Mouse (Mus musculus): ENCODE measurements around the gene Gfer. TPM values are rescaled to one million over a fixed set of nuclear protein-coding genes. Genes with fewer than 3 reads are reported as not detected.
"Not testable (repeated sequence)": the region's sequence is repeated elsewhere in the genome, so short reads cannot be mapped to it uniquely, and the experiment has no call there.

Gene Gfer
- total RNA-seq, 2 experiments from 2014 or later, result 18.6 to 19.2 TPM

DNA sequence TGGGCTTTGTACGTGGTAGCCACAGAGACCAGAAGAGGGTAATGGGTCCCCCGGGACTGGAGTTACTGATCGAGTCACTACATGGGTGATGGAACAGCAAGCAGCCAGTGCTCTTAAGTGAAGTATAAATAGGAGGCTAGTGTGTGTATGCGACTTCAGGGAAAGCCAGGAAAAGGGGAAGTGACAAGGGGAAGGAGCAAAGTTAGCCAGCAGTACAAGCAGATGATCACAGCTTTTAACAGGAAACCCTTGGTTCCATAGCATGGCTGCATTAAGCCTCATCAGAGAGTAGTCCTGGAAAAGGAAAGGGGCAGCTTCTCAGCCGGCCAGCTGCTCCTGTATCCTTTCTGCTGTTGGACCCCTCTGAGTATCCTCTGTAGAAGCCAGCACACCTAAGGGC, 3.6 kb downstream of the Gfer start:
- no peak for DNase-seq (ENCODE audit: extremely low spot score in 1 of 2, low spot score in 1 of 2)

DNA sequence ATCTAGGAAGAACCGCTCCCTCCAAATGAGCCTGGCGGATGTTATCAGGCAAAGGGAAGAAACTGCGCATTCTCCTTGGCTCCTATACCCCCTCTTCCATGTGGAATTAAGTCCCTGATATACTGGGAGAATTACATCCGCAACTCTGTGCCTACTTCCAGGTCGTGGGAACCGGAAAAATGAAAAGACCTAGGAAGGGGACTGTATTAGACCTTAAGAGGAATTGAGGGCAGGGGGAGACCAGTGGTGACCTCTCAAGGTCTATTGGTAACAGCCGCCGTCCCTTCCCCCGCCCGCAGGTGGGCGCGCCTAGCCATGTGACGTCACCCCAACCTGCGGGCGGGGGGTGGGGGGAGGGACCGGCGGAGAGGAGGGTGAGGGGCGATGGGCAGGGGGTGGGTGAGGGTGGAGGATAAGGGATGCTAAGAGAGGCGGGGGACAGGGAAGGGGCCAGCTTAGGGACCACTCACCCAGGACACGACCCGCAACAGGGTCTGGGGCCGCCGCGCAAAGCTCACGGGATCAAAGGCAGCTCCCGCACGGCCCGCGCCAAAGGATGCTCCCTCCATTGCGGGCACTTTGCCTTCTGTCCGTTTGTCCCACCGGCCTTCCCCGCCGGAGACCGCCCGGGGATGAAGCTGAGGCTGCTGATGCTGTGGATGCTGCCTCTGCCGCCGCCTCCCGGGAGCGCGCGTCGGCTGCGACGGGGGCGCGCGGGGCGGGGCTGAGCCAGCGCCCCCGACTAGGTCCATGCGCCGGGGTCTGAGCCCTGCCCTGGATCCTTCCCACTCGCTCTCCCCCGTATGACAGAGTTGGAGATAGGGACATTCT, 6.5 kb downstream of the Gfer start, which contains the start of gene Syngr3:
TSS of gene Syngr3 (minus strand) at position 705 of the 831 bp plus-strand sequence.
- DNase-seq (ENCODE audit: extremely low spot score in 1 of 2, low spot score in 1 of 2), result peak; percentile 49 to 50

DNA sequence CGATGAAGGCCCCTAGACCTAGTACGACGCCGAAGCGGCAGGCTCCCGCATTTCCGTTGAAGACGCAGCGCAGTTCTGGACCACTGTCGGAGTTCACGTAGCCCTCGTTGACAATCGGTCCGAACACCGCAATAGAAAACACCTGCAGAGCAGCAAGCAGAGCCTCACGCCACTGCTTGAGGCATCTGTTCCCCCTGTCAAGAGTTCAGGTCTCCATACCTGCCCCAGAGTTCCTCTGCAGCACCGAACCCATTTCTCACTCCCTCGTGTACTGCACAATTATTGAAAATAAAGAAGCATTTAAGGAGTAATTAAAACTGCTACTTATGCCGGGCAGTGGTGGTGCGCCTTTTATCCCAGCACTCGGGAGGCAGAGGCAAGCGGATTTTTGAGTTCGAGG, 8.4 kb downstream of the Gfer start:
- no peak for DNase-seq (ENCODE audit: extremely low spot score in 1 of 2, low spot score in 1 of 2)

DNA sequence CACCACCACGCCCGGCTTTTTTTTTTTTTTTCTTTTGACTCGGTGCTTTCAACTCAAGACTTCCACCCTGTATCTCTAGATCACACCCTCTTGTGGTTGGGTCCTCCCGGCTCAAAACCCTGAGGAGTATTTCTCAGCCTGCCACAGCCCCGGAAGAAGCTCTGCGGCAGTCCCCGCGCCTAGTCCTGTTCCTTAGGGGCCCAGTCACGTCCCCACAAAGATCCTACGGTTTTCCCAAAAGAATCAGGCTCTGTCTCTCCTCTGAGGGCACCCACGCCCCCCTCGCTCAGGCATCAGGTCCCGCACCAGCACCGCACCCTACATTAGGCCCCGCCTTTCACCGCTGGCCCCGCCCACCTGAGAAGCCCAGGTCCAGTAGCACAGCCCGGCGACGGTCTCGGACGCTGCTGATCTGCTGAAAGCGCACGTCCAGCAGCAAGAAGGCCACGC, 8.8 kb downstream of the Gfer start:
- DNase-seq (ENCODE audit: extremely low spot score in 1 of 2, low spot score in 1 of 2), result no peak

DNA sequence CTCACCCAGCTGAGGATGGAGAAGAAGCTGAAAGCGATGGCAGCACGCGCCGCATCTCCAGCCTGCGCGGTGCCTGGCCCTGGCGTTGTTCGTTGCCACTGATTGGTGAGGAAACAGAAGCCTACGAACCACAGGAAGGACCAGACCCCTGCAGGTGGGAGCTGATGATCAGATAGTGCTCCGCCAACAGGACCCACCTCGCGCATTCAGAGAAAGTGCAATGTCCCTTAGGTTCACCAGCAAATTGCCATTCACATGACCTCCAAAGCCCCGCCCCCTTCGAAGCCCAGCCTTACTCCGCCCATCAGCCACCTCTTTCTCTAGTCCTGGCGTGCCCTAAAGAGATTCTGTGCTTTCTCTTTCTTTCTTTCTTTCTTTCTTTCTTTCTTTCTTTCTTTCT, 9.4 kb downstream of the Gfer start:
- DNase-seq (ENCODE audit: extremely low spot score in 1 of 2, low spot score in 1 of 2), result no peak

- no peak for DNase-seq (ENCODE audit: extremely low spot score in 1 of 2, low spot score in 1 of 2)
These were observed 18.4 kb downstream of the Gfer start for GRCm38 (mm10) chr17:24677500-24678080.

GRCm38 (mm10) chr17:24676877-24677276, 19.1 kb downstream of the Gfer start:
- DNase-seq (ENCODE audit: extremely low spot score in 1 of 2, low spot score in 1 of 2), result no peak

DNA sequence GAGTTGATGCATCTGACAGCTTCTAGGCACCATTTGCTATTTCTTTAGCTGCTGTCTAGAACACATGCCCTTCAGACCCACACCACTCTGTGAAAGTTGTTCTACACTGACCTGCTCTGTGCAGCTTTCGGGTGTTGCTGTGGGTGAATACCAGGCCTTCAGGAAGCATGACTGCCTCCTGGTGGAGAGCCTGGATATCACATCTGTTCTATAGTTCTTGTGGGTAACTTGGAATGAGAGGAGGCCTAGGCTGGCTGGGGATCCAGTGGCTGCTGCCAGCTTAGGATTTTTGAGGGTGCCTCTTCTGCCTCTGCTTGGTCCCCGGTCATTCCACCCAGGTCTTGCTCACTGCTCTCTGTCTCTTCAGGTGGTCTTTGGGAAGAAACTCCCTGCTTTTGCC, 19.8 kb downstream of the Gfer start:
- DNase-seq (ENCODE audit: extremely low spot score in 1 of 2, low spot score in 1 of 2), result peak in 1 of 2 experiments; percentile 66

- DNase-seq (ENCODE audit: extremely low spot score in 1 of 2, low spot score in 1 of 2), result no peak
These were observed 21.7 kb downstream of the Gfer start for GRCm38 (mm10) chr17:24674277-24674676.

GRCm38 (mm10) chr17:24672141-24672540, 23.8 kb downstream of the Gfer start:
- no peak for DNase-seq (ENCODE audit: extremely low spot score in 1 of 2, low spot score in 1 of 2)

DNA sequence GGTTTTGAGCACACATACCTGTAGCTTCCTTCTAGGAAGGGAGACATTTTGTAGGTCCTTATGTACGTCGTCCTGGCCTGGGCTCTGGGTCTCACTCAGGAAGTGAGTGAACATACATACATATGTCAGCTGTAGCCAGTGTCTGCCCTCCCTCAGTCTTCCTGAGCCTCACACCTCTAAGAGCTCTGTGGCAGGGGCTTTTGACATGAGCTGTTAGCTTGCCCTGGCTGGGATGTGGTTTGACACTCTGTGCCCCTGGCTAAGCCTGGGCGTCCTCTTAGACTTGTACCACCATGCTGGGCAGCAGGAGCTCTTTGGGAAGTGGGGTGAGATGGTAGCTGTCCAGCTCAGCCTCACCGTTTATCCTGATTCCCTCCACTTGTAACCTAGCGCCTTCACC, 24.6 kb downstream of the Gfer start:
- no peak for DNase-seq (ENCODE audit: extremely low spot score in 1 of 2, low spot score in 1 of 2)

GRCm38 (mm10) chr17:24670246-24670844, 25.6 kb downstream of the Gfer start:
- no peak for DNase-seq (ENCODE audit: extremely low spot score in 1 of 2, low spot score in 1 of 2)

DNA sequence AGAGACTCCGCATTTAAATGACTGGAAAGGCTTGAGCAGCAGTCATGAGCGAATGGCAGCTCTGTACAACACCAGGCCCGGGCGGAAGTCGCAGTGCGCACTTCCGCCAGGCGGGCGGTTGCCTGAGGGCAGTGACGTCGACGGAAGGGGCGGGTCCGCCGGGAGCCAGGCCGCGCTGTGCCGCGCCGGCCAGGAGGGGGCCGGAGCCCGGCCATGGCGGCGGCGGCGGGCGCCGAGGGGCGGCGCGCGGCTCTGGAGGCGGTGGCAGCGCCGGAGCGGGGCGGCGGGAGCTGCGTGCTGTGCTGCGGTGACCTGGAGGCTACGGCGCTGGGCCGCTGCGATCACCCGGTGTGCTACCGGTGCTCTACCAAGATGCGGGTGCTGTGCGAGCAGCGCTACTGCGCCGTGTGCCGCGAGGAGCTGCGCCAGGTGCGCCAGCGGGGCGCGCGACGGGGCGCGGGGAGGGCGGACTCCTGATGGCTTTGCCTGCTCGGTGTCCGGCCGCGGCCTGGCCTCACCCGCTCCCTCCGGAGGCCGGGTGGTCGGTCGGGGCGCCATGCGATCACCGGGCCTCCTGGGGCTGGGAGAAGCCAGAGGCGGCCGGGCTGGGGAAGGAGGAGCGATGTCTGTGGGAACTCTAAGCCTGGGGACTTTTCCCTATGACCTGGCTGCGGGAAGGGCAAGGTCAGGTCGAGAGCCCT, 26.3 kb downstream of the Gfer start, which contains the start of gene Zfp598:
TSS of gene Zfp598 (plus strand) at position 143 of the 701 bp plus-strand sequence.
- peak; percentile 87 to 88 for DNase-seq (ENCODE audit: extremely low spot score in 1 of 2, low spot score in 1 of 2)

DNA sequence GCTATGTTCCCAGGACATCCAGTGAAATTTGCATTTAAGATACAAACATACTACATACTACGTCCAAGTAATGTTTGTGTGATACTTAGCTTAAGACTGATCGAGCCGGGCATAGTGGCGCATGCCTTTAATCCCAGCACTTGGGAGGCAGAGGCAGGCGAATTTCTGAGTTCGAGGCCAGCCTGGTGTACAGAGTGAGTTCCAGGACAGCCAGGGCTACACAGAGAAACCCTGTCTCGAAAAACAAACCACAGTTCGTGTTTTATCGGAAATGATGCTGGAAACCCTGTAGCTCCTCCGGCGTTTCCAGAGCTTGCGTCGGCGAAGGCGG, 26.8 kb downstream of the Gfer start:
- DNase-seq (ENCODE audit: extremely low spot score in 1 of 2, low spot score in 1 of 2), result not testable (repeated sequence)

DNA sequence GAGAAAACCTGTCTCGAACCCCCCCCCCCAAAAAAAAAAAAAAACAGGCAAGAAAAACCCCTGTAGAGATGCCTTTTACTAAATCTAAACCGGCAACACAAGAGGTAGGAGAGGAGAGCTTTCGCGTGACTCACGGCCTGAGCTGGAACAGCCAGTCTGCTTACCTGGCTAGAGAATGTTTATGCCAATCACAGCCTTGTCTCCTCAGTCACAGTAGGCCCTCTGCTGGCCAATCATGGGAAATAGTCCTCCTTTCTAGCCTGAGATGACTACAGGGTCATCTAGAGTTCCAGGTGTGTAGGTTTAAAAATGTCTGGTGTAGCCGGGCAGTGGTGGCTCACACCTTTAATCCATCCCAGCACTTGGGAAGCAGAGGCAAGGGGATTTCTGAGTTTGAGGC, 28.5 kb downstream of the Gfer start:
- DNase-seq (ENCODE audit: extremely low spot score in 1 of 2, low spot score in 1 of 2), result peak in 1 of 2 experiments; percentile 51

DNA sequence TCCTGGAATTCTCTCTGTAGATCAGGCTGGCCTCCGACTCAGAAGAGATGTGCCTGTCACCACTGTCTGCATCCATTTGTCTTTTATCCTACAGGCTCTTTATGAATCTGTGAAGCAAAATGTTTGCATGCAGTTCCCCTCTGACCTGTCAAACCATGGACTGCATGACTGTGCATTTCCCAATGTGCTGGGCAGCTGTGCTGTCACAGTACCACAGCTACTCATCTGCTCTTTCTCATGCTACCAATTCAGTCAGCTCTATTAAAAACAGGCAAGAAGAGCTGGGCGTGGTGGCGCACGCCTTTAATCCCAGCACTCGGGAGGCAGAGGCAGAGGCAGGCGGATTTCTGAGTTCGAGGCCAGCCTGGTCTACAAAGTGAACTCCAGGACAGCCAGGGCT, 28.9 kb downstream of the Gfer start:
- not testable (repeated sequence) for DNase-seq (ENCODE audit: extremely low spot score in 1 of 2, low spot score in 1 of 2)

DNA sequence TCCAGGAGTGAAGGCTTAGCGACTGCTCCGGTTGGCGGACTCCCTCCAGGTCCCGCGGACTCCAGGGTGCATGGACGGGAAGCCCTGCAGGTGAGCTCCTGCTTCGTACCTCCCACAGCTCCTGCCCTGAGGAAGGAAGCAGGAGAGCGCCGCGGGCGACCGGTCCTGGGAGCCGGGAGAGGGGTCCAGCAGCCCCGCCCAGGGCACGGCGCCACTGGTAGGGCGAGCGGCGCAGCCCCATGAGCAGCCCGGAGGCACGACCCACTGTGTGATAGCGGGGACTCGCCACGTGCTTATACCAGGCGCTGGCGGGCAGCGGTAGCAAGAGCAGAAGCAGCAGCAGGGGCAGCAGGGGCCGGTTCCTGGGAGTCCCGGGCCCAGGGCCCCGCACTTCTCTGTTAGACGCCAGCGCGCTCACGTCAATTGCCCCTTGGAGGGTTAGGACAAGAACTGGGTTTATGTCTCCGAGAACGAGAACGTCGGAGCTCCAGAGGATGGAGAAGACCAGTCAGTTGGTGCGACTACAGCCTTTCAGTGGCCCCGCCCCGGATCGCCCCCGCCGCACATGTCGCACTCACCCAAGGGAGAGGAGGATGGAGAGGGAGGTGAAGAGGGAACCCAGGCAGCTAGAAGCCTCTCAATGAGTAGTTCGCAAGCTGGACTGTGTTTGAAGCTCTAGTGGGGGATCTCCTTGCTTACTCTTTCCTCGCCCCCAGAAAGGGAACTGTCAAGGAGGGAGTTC, 37.8 kb downstream of the Gfer start, which contains the start of gene Npw:
TSS of gene Npw (minus strand) at position 441 of the 742 bp plus-strand sequence.
- no peak for DNase-seq (ENCODE audit: extremely low spot score in 1 of 2, low spot score in 1 of 2)

- no peak for DNase-seq (ENCODE audit: extremely low spot score in 1 of 2, low spot score in 1 of 2)
These were observed 41.0 kb downstream of the Gfer start for GRCm38 (mm10) chr17:24654969-24655368.

DNA sequence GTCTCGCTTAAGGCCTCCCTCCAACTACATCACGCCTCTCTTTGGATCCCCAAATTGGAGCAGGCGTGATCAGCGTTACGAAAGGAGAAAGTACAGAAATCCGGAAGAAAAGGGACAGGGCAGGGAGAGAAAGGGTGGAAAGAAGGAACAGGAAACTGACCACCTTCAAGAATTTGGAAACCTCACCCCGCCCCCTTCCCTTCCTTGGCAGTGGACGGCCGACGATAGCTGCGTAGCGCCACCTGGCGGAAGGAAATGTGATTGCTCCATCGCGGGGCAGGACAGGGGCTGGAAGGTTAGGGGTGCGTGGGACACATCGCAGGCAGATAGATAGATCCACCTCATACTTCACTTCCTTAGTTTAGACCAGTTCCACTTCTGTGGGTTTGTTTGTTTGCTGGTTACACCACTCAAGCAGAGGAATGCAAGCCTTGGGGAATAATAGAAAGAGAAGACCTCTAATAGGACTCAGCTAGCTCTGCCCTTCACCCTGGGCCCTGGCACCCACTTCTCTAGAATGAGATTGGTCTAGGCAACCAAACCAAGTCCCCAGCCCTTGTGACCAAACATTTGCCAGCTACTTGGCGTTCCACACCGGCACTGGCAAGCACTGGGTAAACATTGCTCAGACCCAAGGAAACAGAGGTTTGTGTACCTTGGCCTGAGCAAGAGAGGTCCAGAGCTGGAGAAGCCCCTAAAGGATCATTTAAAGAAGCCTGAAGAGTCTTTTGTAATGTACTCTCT, 41.8 kb downstream of the Gfer start:
- DNase-seq (ENCODE audit: extremely low spot score in 1 of 2, low spot score in 1 of 2), result peak; percentile 42 to 72

Data from layer of hippocampus, postnatal 25 days (tissue).